Mouse (Mus musculus) brain, embryonic 14.5 days (tissue): ENCODE data around the gene Slc26a11.

ENCODE experiments used
- CTCF ChIP-seq: fragments of 200-500 bp; IDR thresholded peaks from 2 replicates; pipeline ENCODE4 v1.5.1; 2012; ENCODE audit warnings: inconsistent platforms, mild to moderate bottlenecking, moderate library complexity, borderline replicate concordance; ENCODE audit not compliant: insufficient read depth, insufficient read length; ENCODE audit errors: extremely low read depth
- POLR2A ChIP-seq: fragments of 200-500 bp; IDR thresholded peaks from 2 replicates; pipeline ENCODE4 v1.6.1; 2012; ENCODE audit warnings: mild to moderate bottlenecking, inconsistent platforms, borderline replicate concordance; ENCODE audit not compliant: poor library complexity, insufficient read depth, insufficient read length, severe bottlenecking; ENCODE audit errors: extremely low read depth

GRCm38 (mm10) chr11:119347125-119347524 is 8.2 kb upstream of the Slc26a11 start:
- no peak for TF ChIP-seq CTCF
- no peak for TF ChIP-seq POLR2A
